Mouse (Mus musculus) WW6 (cell line): Measurements from ENCODE around the gene Sqor.
A peak's percentile ranks its signal among the peaks of the same experiment; 100 is the strongest.

Experiments used
- DNase-seq: peaks from one replicate; pipeline ENCODE4 v3.0.0-alpha.2; 2013; ENCODE audit warnings: low read depth, low spot score

The Sqor gene

DNA sequence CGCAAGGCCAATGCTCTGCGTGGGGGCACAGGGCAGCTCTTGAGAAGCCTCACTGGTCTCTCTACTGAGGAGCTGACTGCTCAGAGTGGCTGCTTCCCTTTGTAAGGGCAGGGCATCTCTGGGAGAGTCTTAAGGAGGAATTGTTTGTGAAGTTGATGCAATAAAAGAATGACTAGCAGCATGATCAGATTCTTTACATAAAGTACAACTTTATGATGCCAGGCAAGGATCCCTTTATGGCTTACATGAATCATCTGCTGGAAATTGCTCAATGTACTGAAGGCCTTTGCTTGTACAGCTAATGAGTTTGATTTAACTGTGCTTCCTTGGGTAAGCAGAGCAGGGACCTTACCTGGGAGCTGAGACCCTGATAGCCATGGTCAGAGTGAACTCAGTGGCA is 18.7 kb downstream of the Sqor start:
- DNase-seq: no peak

- DNase-seq: no peak
Measured at GRCm38 (mm10) chr2:122784701-122785100, 19.7 kb downstream of the Sqor start.

DNA sequence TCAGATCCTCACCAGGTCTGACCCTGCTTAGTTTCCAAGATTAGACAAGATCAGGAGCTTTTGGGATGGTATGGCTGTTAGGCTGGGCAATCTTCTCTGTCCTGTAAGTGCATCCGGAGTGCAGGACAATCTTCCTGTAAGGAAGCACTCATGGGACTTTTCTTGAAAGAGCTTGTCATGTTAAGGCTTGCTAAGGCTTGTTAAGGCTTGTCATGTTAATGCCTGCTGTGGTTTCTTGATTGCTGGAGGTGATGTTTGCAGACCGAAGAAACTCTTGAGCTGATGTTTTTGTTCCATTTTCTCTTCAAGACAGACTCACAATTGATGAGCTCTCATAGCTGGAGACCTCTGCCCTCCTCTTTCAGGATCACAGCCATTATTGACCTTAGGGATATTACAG is 21.1 kb downstream of the Sqor start:
- no peak for DNase-seq

DNA sequence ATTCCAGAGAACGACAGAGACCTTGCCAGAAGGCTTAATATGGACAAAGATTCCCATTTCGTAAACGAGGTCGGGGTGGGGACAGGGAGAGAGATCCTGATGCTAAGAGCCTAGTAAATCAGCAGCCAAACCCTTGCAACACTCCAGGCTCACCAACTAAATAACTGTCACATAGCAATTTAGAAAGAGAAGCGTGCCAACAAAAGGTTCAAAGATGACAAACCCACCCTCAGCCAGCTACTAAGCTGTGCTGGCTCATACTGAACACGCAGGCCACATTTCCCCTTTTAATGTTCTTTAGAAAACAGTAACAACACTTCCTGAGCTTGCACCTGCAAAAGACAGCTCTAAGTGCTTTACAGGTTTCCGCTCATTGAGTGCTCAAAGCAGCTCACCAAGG is 24.3 kb downstream of the Sqor start:
- no peak for DNase-seq

- no peak for DNase-seq
Measured at GRCm38 (mm10) chr2:122789730-122790129, 24.7 kb downstream of the Sqor start.

- no peak for DNase-seq
Measured at GRCm38 (mm10) chr2:122804392-122804791, 39.4 kb downstream of the Sqor start.

- DNase-seq: no peak
Measured at GRCm38 (mm10) chr2:122806040-122806439, 41.0 kb downstream of the Sqor start.

DNA sequence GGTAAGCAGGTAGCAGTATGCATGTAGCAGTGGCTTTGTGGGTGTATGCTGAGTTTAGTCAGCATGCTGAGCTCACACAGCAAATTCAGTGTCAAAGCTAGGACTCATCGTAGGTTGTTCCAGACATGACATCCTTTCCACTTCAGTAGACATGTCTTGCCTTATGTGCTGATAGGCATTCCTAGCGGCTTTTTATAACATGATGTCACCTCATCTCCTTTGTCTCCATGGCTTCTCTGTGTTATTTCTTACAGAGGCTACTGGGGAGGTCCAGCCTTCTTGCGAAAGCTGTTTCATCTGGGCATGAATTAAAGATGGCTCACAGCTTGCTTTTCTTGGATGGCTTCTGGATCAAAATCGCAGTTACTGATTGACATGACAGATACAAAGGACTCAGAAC is 44.0 kb downstream of the Sqor start:
- DNase-seq: no peak

DNA sequence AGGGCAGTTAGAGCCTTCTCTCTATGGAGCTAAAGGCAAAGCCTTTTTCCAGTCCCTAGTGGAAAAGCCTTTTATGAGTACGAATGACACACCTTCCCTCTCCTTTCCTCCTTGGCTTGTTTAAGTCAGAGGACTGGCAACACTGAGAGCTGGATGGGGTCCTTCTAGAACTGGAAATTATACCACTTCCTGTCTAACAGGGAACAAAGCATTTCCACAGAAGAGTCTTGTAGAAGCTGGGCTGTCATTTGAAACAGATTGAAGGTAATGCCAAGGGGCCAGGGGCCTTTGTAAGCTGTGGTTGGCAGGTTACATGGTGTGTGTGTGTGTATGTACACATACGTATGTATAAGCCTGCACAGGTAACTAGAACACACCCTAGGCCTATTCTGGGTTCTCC is 51.9 kb downstream of the Sqor start:
- no peak for DNase-seq

DNA sequence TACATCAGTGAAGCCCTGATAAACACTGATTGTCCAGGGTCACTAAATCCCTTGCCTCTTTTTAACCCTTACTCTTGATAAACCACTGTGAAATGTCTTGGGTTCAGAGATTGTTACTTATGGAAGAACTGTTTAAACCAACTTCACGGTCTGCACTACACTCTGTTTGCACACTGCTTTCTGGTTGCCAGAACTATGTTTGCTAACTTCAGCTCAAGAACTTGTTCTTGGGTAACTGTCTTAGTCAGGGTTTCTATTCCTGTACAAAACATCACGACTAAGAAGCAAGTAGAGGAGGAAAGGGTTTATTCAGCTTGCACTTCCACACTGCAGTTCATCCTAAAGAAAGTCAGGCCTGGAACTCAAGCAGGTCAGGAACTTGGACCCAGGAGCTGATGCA is 56.2 kb downstream of the Sqor start:
- DNase-seq: no peak

GRCm38 (mm10) chr2:122825406-122826236 is 60.6 kb downstream of the Sqor start:
- DNase-seq: peak; percentile 24

- DNase-seq: no peak
Measured at GRCm38 (mm10) chr2:122826302-122826701, 61.3 kb downstream of the Sqor start.

DNA sequence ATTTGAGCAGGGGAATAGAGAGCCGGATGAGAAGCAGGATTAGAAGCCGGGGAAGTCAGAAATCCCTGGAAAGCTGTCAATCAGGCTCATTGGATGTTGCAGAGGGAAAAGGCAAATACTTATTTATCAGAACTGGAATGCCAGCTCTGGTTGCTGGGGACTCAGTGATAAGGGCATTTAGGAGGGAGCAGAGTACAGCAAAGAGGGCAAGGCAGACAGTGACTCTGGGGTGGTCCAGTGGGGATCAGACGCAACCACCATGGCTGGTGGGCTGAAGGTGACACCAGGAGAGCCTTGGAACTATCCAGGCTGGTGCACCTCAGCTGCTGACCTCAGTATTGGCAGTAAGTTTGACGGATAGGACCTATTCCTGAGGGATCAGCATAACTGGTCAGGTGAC is 89.6 kb downstream of the Sqor start:
- DNase-seq: no peak

DNA sequence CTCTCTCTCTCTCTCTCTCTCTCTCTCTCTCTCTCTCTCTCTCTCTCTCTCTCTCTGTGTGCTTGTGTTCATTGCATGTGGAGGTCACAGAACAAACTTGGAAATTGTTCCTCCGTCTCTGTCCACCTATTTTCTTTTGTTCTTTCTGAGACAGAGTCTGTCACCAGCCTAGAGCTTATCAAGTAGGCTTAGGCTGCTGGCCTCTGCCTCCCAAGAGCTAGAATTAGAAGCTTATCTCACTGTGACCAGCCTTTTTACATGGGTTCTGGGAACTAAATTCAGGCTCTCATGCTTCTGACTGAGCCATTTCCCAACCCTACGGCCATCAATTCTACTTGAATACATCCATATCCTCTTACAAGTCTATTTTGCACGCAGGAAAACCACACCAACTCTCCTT is 90.3 kb downstream of the Sqor start:
- no peak for DNase-seq
